Mouse (Mus musculus) midbrain, postnatal 0 days (tissue): ENCODE results near the gene Tnip1. TPM values are rescaled to one million over a fixed set of nuclear protein-coding genes. Genes with fewer than 3 reads are reported as not detected.
"Not testable (repeated sequence)": the region's sequence is repeated elsewhere in the genome, so short reads cannot be mapped to it uniquely, and the experiment has no call there.

Source experiments
- ATAC-seq: fragments of 200-750 bp; cut with Nextera tagmentation; 2 replicates; pipeline ENCODE4 v1.8.0; 2017; ENCODE audit warnings: moderate number of reproducible peaks, mild to moderate bottlenecking, moderate TSS enrichment, moderate library complexity; ENCODE audit not compliant: low FRiP score
- DNase-seq: peaks from one replicate; pipeline ENCODE4 v3.0.0-alpha.2; 2015; ENCODE audit warnings: low spot score
- H3K27ac ChIP-seq: fragments of 300-500 bp; sonication (generic); 2 replicates; pipeline ENCODE4 v1.5.1; 2014; ENCODE audit warnings: low read depth, mild to moderate bottlenecking, low read length, mixed read lengths
- H3K27me3 ChIP-seq: fragments of 300-500 bp; sonication (generic); 2 replicates; pipeline ENCODE4 v1.6.1; 2014; ENCODE audit warnings: low read length, control low read depth, mixed read lengths; ENCODE audit not compliant: insufficient read depth
- H3K36me3 ChIP-seq: fragments of 300-500 bp; sonication (generic); 2 replicates; pipeline ENCODE4 v1.6.1; 2014; ENCODE audit warnings: low read length, control low read depth, mixed read lengths; ENCODE audit not compliant: insufficient read depth
- H3K4me1 ChIP-seq: fragments of 300-500 bp; sonication (generic); 2 replicates; pipeline ENCODE4 v1.6.1; 2014; ENCODE audit warnings: mild to moderate bottlenecking, control low read depth, antibody characterized with exemption, low read length, mixed read lengths; ENCODE audit not compliant: insufficient read depth
- H3K4me2 ChIP-seq: fragments of 300-500 bp; sonication (generic); 2 replicates; pipeline ENCODE4 v1.6.1; 2014; ENCODE audit warnings: low read depth, mild to moderate bottlenecking, low read length, mixed read lengths; ENCODE audit not compliant: poor library complexity, severe bottlenecking
- H3K4me3 ChIP-seq: fragments of 300-500 bp; sonication (generic); 2 replicates; pipeline ENCODE4 v1.5.1; 2014; ENCODE audit warnings: low read depth, mild to moderate bottlenecking, low read length, moderate library complexity
- H3K9ac ChIP-seq: fragments of 300-500 bp; sonication (generic); replicated peaks from 2 replicates; pipeline ENCODE4 v1.6.1; 2014; ENCODE audit warnings: mild to moderate bottlenecking, low read length, moderate library complexity, mixed read lengths; ENCODE audit not compliant: poor library complexity, severe bottlenecking
- H3K9me3 ChIP-seq: fragments of 300-500 bp; sonication (generic); 2 replicates; pipeline ENCODE4 v1.6.1; 2016; ENCODE audit warnings: low read length, control low read depth
- CTCF ChIP-seq: IDR thresholded peaks from 2 replicates; pipeline ENCODE4 v1.5.1; 2016; ENCODE audit warnings: antibody characterized with exemption, mild to moderate bottlenecking
- WGBS: fragments of 180-500 bp; shearing (Covaris S2); extraction: QIAGEN DNeasy Blood & Tissue Kit; methylation state at CpG from one replicate; pipeline ENCODE4 v1.1.7; 2014; 5-methylcytosine and 5-hydroxymethylcytosine counted together
- polyA plus RNA-seq: library from polyadenylated mRNA; unstranded; fragments of >200 nt; fragmentation: Nextera tagmentation; extraction: Ambion mirVana; gene quantifications from 2 replicates; pipeline ENCODE4 v1.2.1, GENCODE M21; 2015
- total RNA-seq: library from RNA; depleted of rRNA; stranded (reverse); fragments of >200 nt; gene quantifications from 2 replicates; pipeline ENCODE4 v1.2.3, GENCODE M21; 2014

Gene Tnip1
- total and polyA plus RNA-seq, 2 experiments from 2014 or later = 17.2 to 19.2 TPM

GRCm38 (mm10) chr11:54971365-54972048 is 8.8 kb upstream of the Tnip1 start:
- TF ChIP-seq CTCF = no peak
- H3K36me3 ChIP-seq = no peaks in the 10 kb centered on the region
- H3K27ac ChIP-seq = no peak overlapping the region
- H3K27me3 ChIP-seq = no peaks in the 10 kb centered on the region
- H3K4me2 ChIP-seq = no peak overlapping the region
- DNase-seq = no peak
- no peak overlapping the region for H3K9ac ChIP-seq
- no peaks in the 10 kb centered on the region for H3K9me3 ChIP-seq
- ATAC-seq = no peak
- 68% methylated on average over 8 of the region's 8 CpGs for WGBS
- H3K4me1 ChIP-seq = no peaks in the 10 kb centered on the region
- H3K4me3 ChIP-seq = no peak overlapping the region

- H3K9me3 ChIP-seq = no peaks in the 10 kb centered on the region
- WGBS = 85% methylated on average over 6 of the region's 6 CpGs
- ATAC-seq (no peak), DNase-seq (no peak)
- H3K36me3 ChIP-seq = no peaks in the 10 kb centered on the region
- no peaks in the 10 kb centered on the region for H3K27me3 ChIP-seq
- no peak overlapping the region for H3K4me3 ChIP-seq
- no peaks in the 10 kb centered on the region for H3K4me1 ChIP-seq
- H3K27ac ChIP-seq = no peak overlapping the region
- TF ChIP-seq CTCF = no peak
- H3K9ac ChIP-seq = no peak overlapping the region
- H3K4me2 ChIP-seq = no peak overlapping the region
Measured at GRCm38 (mm10) chr11:54965234-54965633, 2.5 kb upstream of the Tnip1 start.

DNA sequence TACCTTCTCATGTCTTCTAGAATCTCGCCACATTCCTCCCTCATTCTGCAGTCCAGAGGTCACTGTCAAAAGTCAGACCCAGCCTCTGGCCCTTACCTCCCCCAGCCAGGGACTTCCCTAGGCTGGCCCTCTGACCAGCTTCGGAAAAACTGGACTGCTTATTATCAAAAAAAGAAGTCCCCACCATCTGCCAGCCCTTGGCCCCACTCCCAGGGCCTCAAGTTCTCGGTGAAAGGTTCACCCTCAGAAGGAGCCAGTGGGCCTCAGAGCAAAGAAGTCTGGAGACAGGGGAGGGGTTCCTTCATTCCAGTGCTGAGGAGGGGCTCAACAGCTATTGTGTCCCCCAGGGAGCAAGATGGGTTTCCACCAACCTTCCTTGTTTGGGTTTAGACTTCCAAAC is 796 bp downstream of the Tnip1 start:
- TF ChIP-seq CTCF = no peak
- Histone ChIP-seq H3K4me1 (no peaks in the 10 kb centered on the region), H3K27ac (no peak overlapping the region), H3K36me3 (no peaks in the 10 kb centered on the region), H3K9ac (no peak overlapping the region), H3K4me2 (no peak overlapping the region), H3K4me3 (no peak overlapping the region), H3K9me3 (no peaks in the 10 kb centered on the region), H3K27me3 (no peaks in the 10 kb centered on the region)
- no peak for DNase-seq
- no peak for ATAC-seq
- WGBS = 66% methylated on average over 3 of the region's 3 CpGs

- ATAC-seq = no peak
- Histone ChIP-seq H3K4me2 (no peak overlapping the region), H3K9me3 (no peaks in the 10 kb centered on the region), H3K4me3 (no peak overlapping the region), H3K9ac (no peak overlapping the region), H3K27ac (no peak overlapping the region), H3K36me3 (no peaks in the 10 kb centered on the region), H3K27me3 (no peaks in the 10 kb centered on the region), H3K4me1 (no peaks in the 10 kb centered on the region)
- no peak for TF ChIP-seq CTCF
- 71% methylated on average over 6 of the region's 6 CpGs for WGBS
- no peak for DNase-seq
Measured at GRCm38 (mm10) chr11:54961164-54961850, 1.4 kb downstream of the Tnip1 start.

DNA sequence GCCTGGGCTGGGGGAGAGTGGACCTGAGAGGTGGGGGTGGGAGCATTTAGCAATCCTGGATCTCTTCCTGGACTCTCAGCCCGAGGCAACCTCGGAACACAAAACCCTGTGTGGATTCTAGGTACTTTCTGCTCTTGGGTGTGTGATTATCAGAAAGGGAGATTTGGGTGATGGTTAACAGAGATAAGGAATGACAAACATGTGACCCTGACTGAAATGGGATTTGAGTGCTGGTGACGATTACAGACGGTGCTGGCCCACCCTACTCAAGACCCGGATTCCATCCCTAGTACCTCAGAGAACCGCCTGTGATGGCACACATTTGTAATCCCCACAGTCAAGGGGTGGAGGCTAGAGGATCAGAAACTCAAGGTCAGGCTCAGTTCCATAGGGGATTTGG is 2.5 kb downstream of the Tnip1 start:
- Histone ChIP-seq H3K27me3 (no peaks in the 10 kb centered on the region), H3K4me1 (no peaks in the 10 kb centered on the region), H3K9me3 (no peaks in the 10 kb centered on the region), H3K4me2 (no peak overlapping the region), H3K27ac (no peak overlapping the region), H3K9ac (no peak overlapping the region), H3K36me3 (no peaks in the 10 kb centered on the region), H3K4me3 (no peak overlapping the region)
- WGBS = 87% methylated on average over 6 of the region's 6 CpGs
- no peak for TF ChIP-seq CTCF
- DNase-seq (no peak), ATAC-seq (no peak)

- no peak for TF ChIP-seq CTCF
- H3K36me3 ChIP-seq = no peaks in the 10 kb centered on the region
- H3K9me3 ChIP-seq = no peaks in the 10 kb centered on the region
- no peak for ATAC-seq
- no peak overlapping the region for H3K9ac ChIP-seq
- no peak overlapping the region for H3K4me3 ChIP-seq
- no peak overlapping the region for H3K4me2 ChIP-seq
- 61% methylated on average over 3 of the region's 3 CpGs for WGBS
- H3K27me3 ChIP-seq = no peaks in the 10 kb centered on the region
- DNase-seq = no peak
- H3K4me1 ChIP-seq = peaks cover 3% of the 10 kb centered on the region; the same call in 1 of the 2 replicates
- no peak overlapping the region for H3K27ac ChIP-seq
Measured at GRCm38 (mm10) chr11:54958571-54959073, 4.1 kb downstream of the Tnip1 start.

DNA sequence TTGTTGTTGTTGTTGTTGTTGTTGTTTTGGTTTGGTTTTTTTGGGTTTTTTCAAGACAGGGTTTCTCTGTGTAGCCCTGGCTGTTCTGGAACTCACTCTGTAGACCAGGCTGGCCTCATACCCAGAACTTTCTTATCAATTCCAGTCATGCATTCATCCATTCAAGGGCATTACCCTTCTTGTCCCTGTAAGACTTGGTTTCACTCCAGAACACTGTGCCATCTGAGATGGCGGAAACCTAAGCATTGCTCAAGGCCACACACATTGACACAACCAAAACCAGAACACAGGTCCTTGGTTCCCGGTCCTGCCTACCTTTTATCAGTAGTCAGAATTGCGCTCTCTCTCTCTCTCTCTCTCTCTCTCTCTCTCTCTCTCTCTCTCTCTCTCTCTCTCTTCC is 5.0 kb downstream of the Tnip1 start:
- not testable (repeated sequence) for H3K9me3 ChIP-seq, DNase-seq, H3K4me2 ChIP-seq, ATAC-seq, H3K4me3 ChIP-seq, H3K4me1 ChIP-seq, H3K36me3 ChIP-seq, H3K27me3 ChIP-seq, H3K9ac ChIP-seq, H3K27ac ChIP-seq
- 89% methylated on average over 3 of the region's 3 CpGs for WGBS
